Mouse (Mus musculus) midbrain, postnatal 0 days (tissue): ENCODE measurements at regions not wholly inside any gene's neighbourhood (a gene's known extent, or its start where the extent isn't known, plus 50 kb on each side); places are given as distances from the start of the nearest gene placed in this dataset.

Experiments used
- ATAC-seq: fragments of 200-750 bp; cut with Nextera tagmentation; 2 replicates; pipeline ENCODE4 v1.8.0; 2017; ENCODE audit warnings: moderate number of reproducible peaks, mild to moderate bottlenecking, moderate TSS enrichment, moderate library complexity; ENCODE audit not compliant: low FRiP score
- DNase-seq: peaks from one replicate; pipeline ENCODE4 v3.0.0-alpha.2; 2015; ENCODE audit warnings: low spot score
- H3K27ac ChIP-seq: fragments of 300-500 bp; sonication (generic); 2 replicates; pipeline ENCODE4 v1.5.1; 2014; ENCODE audit warnings: low read depth, mild to moderate bottlenecking, low read length, mixed read lengths
- H3K27me3 ChIP-seq: fragments of 300-500 bp; sonication (generic); 2 replicates; pipeline ENCODE4 v1.6.1; 2014; ENCODE audit warnings: low read length, control low read depth, mixed read lengths; ENCODE audit not compliant: insufficient read depth
- H3K36me3 ChIP-seq: fragments of 300-500 bp; sonication (generic); 2 replicates; pipeline ENCODE4 v1.6.1; 2014; ENCODE audit warnings: low read length, control low read depth, mixed read lengths; ENCODE audit not compliant: insufficient read depth
- H3K4me1 ChIP-seq: fragments of 300-500 bp; sonication (generic); 2 replicates; pipeline ENCODE4 v1.6.1; 2014; ENCODE audit warnings: mild to moderate bottlenecking, control low read depth, antibody characterized with exemption, low read length, mixed read lengths; ENCODE audit not compliant: insufficient read depth
- H3K4me2 ChIP-seq: fragments of 300-500 bp; sonication (generic); 2 replicates; pipeline ENCODE4 v1.6.1; 2014; ENCODE audit warnings: low read depth, mild to moderate bottlenecking, low read length, mixed read lengths; ENCODE audit not compliant: poor library complexity, severe bottlenecking
- H3K4me3 ChIP-seq: fragments of 300-500 bp; sonication (generic); 2 replicates; pipeline ENCODE4 v1.5.1; 2014; ENCODE audit warnings: low read depth, mild to moderate bottlenecking, low read length, moderate library complexity
- H3K9ac ChIP-seq: fragments of 300-500 bp; sonication (generic); replicated peaks from 2 replicates; pipeline ENCODE4 v1.6.1; 2014; ENCODE audit warnings: mild to moderate bottlenecking, low read length, moderate library complexity, mixed read lengths; ENCODE audit not compliant: poor library complexity, severe bottlenecking
- H3K9me3 ChIP-seq: fragments of 300-500 bp; sonication (generic); 2 replicates; pipeline ENCODE4 v1.6.1; 2016; ENCODE audit warnings: low read length, control low read depth
- CTCF ChIP-seq: IDR thresholded peaks from 2 replicates; pipeline ENCODE4 v1.5.1; 2016; ENCODE audit warnings: antibody characterized with exemption, mild to moderate bottlenecking
- whole genome bisulfite sequencing: fragments of 180-500 bp; shearing (Covaris S2); extraction: QIAGEN DNeasy Blood & Tissue Kit; methylation state at CpG from one replicate; pipeline ENCODE4 v1.1.7; 2014; 5-methylcytosine and 5-hydroxymethylcytosine counted together

DNA sequence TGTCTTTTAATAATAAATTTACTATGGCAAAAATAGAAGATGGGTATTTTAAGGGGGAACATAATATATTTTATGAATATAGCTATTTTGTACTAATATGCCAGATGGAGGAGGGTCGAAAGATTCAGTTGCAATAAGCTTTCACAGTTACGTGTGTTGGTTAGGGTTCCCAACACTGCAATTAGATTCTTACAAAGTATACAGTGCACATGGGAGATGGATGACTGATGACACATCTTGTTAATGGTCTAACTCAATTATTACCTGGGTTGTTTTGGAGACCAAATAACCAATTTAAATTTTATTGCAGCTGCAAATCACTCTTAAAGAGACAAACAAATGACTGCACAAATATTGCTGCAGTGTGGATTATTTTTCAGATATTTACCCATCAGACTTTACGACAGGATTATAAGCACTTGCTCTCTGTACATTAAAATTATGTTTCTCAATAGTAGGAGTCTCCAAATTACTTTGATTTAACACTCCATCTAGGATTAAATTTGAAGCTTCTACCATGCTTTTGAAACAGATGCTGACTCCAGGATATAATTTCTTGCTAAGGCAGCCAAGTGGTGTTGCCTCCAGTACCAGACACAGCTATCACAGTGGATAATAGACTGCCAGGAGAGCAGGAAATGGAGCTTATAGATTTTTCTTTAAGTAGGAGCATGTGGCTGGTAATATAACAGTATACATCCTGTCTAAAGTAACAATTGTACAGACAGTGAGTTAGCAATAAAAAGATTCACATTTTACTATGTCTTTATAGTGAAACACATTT is 5596.4 kb downstream of the 9330182O14Rik start:
- Histone ChIP-seq H3K4me2 (no peak overlapping the region), H3K27ac (no peak overlapping the region), H3K9me3 (no peaks in the 10 kb centered on the region), H3K4me3 (no peak overlapping the region), H3K4me1 (no peaks in the 10 kb centered on the region), H3K9ac (no peak overlapping the region), H3K36me3 (no peaks in the 10 kb centered on the region), H3K27me3 (no peaks in the 10 kb centered on the region)
- no peak for TF ChIP-seq CTCF
- peak; percentile 11 for DNase-seq
- ATAC-seq = no peak
- WGBS = 84% methylated on average over 3 of the region's 3 CpGs

DNA sequence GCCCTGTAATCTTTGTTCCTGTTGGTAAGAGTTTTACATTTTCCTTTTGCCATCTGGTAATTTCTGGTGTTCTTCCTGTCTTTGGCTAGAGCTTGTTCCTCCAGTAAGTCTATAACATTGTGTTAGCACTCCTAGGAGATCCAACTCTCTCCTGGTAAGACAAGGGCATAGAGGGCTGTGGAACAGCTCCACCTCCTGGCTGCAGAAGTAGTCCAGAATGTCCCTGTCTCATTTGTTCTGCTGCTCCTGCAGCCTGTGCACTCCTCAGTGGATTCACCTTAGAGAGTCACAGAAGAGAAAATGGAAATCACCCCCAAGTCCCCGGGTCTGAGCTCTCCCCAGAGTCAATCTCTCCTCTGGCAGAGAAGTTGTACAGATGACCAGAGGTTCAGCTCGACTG is 5629.1 kb downstream of the 9330182O14Rik start:
- Histone ChIP-seq H3K36me3 (no peaks in the 10 kb centered on the region), H3K4me1 (no peaks in the 10 kb centered on the region), H3K4me3 (no peak overlapping the region), H3K4me2 (no peak overlapping the region), H3K27me3 (no peaks in the 10 kb centered on the region), H3K9me3 (no peaks in the 10 kb centered on the region), H3K9ac (no peak overlapping the region), H3K27ac (no peak overlapping the region)
- DNase-seq (peak; percentile 5), ATAC-seq (no peak)
- 52% methylated on average over 2 of the region's 2 CpGs for WGBS
- 0 out of 2 replicates have a peak, but pooled peaks have one; percentile 15 for TF ChIP-seq CTCF
